Mouse (Mus musculus): ENCODE measurements around the gene Cpne5. TPM values are rescaled to one million over a fixed set of nuclear protein-coding genes. Genes with fewer than 3 reads are reported as not detected.

Gene Cpne5
- 0.09 and 0.12 TPM in 2 replicates for polyA plus RNA-seq (2012; rRNA removed)

GRCm38 (mm10) chr17:29237772-29238420 is at the start of gene Cpne5:
Gene Cpne5 (minus strand): TSS chr17:29238167.

DNA sequence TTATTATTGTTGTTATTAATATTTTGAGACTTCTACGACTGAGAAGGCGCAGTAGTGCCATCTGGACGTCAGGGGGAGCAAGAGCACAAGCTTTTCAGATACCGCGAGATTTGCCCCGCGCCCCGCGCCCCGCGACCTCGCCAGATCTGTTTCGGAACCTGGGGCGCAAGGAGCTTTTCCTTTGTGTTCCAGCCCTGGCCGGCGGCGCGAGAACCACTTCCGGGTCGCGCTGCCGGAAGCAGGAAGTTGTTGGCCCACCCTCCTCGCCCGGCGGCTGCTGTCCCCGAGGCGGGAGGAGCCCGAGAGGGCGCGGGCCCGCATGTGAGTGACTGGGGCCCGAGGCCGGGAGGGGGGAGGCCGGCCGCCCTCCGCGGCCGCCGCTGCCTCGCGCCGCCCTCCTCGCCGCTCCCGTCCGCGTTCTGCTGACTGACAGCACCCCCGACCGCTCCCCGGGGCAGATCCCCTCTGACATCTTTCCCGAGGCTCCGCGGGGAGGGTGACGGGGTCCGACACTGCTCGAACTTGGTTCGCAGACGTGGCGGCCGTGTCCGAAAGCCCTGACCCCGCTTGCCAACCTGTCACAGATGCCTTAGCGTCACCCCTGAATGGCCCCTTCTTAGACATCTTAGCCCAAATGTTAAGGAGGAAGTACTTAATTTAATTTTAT is 30.8 kb upstream of the Cpne5 start, which contains the start of gene BC004004:
Gene BC004004, plus strand, starts transcription at position 107 of the 667 bp plus-strand sequence.

GRCm38 (mm10) chr17:29263840-29264633 is 26.1 kb upstream of the Cpne5 start, which contains the start of gene Ppil1:
Gene Ppil1 (minus strand): TSS chr17:29264186.

GRCm38 (mm10) chr17:29113591-29114352 is 124.2 kb downstream of the Cpne5 start, which contains the start of gene Rab44:
Gene Rab44 (plus strand): TSS chr17:29114145.

Other genes starting within 250 kb of the Cpne5 start
- 26.3 and 33.4 TPM in 2 replicates for gene Stk38, start 230.2 kb downstream of the Cpne5 start, polyA plus RNA-seq (2012; rRNA removed)
- 145 and 153 TPM in 2 replicates for gene Srsf3, start 205.5 kb downstream of the Cpne5 start, polyA plus RNA-seq (2012; rRNA removed)
- 3.1 and 3.2 TPM in 2 replicates for gene Cdkn1a, start 147.2 kb downstream of the Cpne5 start, polyA plus RNA-seq (2012; rRNA removed)
- 13.2 and 16.3 TPM in 2 replicates for gene Rab44, start 124.0 kb downstream of the Cpne5 start, polyA plus RNA-seq (2012; rRNA removed)
- gene Ppil1, start 26.0 kb upstream of the Cpne5 start, polyA plus RNA-seq (2012; rRNA removed), result 47.6 and 52.1 TPM in 2 replicates
- 23.4 and 29.6 TPM in 2 replicates for gene BC004004, start 30.6 kb upstream of the Cpne5 start, polyA plus RNA-seq (2012; rRNA removed)
- gene Pi16, start 79.5 kb upstream of the Cpne5 start, polyA plus RNA-seq (2012; rRNA removed), result 0.72 and 0.88 TPM in 2 replicates
- 60.8 and 65.9 TPM in 2 replicates for gene Mtch1, start 109.8 kb upstream of the Cpne5 start, polyA plus RNA-seq (2012; rRNA removed)
- gene Fgd2, start 122.7 kb upstream of the Cpne5 start, polyA plus RNA-seq (2012; rRNA removed), result 6.7 and 8.7 TPM in 2 replicates